Mouse (Mus musculus) liver, embryonic 14.5 days (tissue): ENCODE results near the gene Plcb1.

Experiments used
- CTCF ChIP-seq: IDR thresholded peaks from 2 replicates; pipeline ENCODE4 v1.5.1; 2016; ENCODE audit warnings: antibody characterized with exemption, low read depth, control low read depth
- EP300 ChIP-seq: IDR thresholded peaks from 2 replicates; pipeline ENCODE4 v1.6.1; 2016; ENCODE audit warnings: antibody characterized with exemption, low read depth

GRCm38 (mm10) chr2:135071349-135071748 is 285.5 kb downstream of the Plcb1 start:
- TF ChIP-seq CTCF (no peak), EP300 (no peak)
